Mouse (Mus musculus): ENCODE results near the gene Ebf4. TPM values are rescaled to one million over a fixed set of nuclear protein-coding genes. Genes with fewer than 3 reads are reported as not detected.
"Not testable (repeated sequence)": the region's sequence is repeated elsewhere in the genome, so short reads cannot be mapped to it uniquely, and the experiment has no call there.

The Ebf4 gene
- total and polyA plus RNA-seq, 2 experiments from 2014 or later, result 5.4 to 19.3 TPM

DNA sequence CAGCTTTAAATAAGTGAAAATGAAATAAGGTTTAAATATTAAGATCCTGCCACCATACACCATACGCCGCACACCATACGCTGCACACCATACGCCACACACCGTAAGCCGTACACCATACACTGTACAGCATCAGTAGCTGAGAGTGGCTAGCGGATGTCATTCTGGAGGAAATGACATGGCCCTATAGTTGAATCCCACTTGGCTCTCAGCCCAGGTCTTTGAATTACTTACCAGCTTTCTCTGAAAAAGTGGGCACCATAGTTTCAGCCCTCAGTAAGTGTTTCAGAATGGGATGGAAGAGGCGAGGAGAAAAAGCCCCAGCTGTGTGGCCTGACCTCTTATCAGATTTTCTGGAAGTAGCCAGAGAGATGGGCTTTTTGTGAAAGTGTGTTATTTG is 58.4 kb downstream of the Ebf4 start:
- WGBS, result 87% methylated on average over 8 of the region's 8 CpGs
- no peaks in the 10 kb centered on the region for H3K9me3 ChIP-seq (ENCODE audit: low read length)
- no peak overlapping the region for H3K4me2 ChIP-seq (ENCODE audit: low read depth, low read length)
- ATAC-seq, result no peak
- DNase-seq (ENCODE audit: low spot score), result no peak
- no peaks in the 10 kb centered on the region for H3K36me3 ChIP-seq (ENCODE audit: insufficient read depth, low read length)
- H3K27me3 ChIP-seq (ENCODE audit: insufficient read depth, low read length), result no peaks in the 10 kb centered on the region
- H3K4me3 ChIP-seq (ENCODE audit: low read length), result no peak overlapping the region
- TF ChIP-seq CTCF (IDR thresholded peaks at IDR 0.05; ENCODE audit: low read depth), result no peak
- no peak overlapping the region for H3K27ac ChIP-seq
- no peak overlapping the region for H3K9ac ChIP-seq (replicated peaks; ENCODE audit: low read length)
- no peaks in the 10 kb centered on the region for H3K4me1 ChIP-seq (ENCODE audit: insufficient read depth, low read length)

DNA sequence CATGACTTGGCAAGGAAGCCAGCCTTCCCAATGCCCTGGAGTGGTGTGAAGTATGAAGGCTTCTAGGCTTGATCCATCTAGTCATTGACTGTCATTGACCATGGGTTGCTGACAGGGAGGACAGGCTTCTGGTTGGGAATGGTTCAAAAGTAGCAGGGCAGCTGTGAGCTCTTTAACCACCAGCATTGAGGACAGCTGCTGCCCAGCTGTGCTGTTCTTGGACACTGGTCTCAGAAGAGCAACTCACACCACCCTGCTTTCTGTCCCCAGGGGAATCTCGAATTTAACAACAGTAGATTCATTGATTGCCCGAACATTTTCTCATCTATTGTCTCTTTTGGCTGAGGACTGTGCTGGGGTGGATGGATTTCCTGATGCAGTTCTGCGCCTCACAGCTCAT is 58.9 kb downstream of the Ebf4 start:
- ATAC-seq (no peak), DNase-seq (ENCODE audit: low spot score) (no peak)
- no peak overlapping the region for H3K4me3 ChIP-seq (ENCODE audit: low read length)
- no peak overlapping the region for H3K27ac ChIP-seq
- H3K9me3 ChIP-seq (ENCODE audit: low read length), result no peaks in the 10 kb centered on the region
- no peak overlapping the region for H3K9ac ChIP-seq (replicated peaks; ENCODE audit: low read length)
- TF ChIP-seq CTCF (IDR thresholded peaks at IDR 0.05; ENCODE audit: low read depth), result no peak
- no peaks in the 10 kb centered on the region for H3K4me1 ChIP-seq (ENCODE audit: insufficient read depth, low read length)
- no peaks in the 10 kb centered on the region for H3K36me3 ChIP-seq (ENCODE audit: insufficient read depth, low read length)
- H3K27me3 ChIP-seq (ENCODE audit: insufficient read depth, low read length), result no peaks in the 10 kb centered on the region; the same call in 1 of the 2 replicates
- 71% methylated on average over 3 of the region's 3 CpGs for WGBS
- H3K4me2 ChIP-seq (ENCODE audit: low read depth, low read length), result no peak overlapping the region

DNA sequence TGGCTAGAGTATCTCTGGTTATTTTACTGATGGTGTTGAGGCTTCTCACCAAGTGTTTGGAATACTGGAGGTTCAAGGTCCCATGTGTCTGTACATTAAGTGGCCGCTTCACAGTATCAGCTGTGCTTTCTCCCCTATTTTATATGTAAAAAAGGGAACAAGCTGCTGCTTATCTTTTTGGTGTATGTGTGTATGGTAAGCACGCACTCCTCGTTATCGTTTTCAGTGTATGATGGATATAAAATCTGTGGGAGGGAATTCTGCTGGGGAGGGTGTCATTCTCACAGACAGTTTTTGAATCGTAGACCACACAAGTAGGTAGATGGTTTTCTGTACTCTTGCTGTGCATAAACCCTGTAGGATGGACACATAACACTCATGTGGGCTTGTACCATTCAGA is 62.6 kb downstream of the Ebf4 start:
- no peak overlapping the region for H3K9ac ChIP-seq (replicated peaks; ENCODE audit: low read length)
- no peaks in the 10 kb centered on the region for H3K9me3 ChIP-seq (ENCODE audit: low read length)
- no peak overlapping the region for H3K4me3 ChIP-seq (ENCODE audit: low read length)
- H3K27me3 ChIP-seq (ENCODE audit: insufficient read depth, low read length), result peaks cover 30% of the 10 kb centered on the region
- no peaks in the 10 kb centered on the region for H3K4me1 ChIP-seq (ENCODE audit: insufficient read depth, low read length)
- DNase-seq (ENCODE audit: low spot score), result no peak
- H3K4me2 ChIP-seq (ENCODE audit: low read depth, low read length), result no peak overlapping the region
- no peak overlapping the region for H3K27ac ChIP-seq
- TF ChIP-seq CTCF (IDR thresholded peaks at IDR 0.05; ENCODE audit: low read depth), result no peak
- no peak for ATAC-seq
- H3K36me3 ChIP-seq (ENCODE audit: insufficient read depth, low read length), result no peaks in the 10 kb centered on the region
- 92% methylated on average over 5 of the region's 5 CpGs for WGBS

DNA sequence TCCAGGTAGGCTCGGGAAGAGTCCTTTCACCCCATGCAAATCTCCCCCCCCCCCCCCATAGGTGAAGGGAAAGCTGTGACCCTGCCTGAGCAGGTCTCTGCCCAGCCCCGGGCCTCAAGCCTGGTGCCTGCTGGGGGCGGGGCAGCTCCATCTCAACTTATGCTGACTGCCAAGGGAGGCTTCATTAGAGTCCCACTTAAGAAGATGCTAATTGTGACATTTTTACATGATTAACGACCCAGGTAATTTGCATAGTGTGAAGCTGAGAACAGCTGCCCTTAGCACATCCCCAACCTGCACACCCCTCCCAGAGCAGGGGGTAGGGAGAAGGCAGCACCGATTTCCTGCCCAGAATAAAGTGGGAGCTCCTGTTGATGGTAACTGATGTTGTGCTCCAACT is 63.9 kb downstream of the Ebf4 start:
- Histone ChIP-seq H3K27me3 (ENCODE audit: insufficient read depth, low read length) (peaks cover 38% of the 10 kb centered on the region), H3K36me3 (ENCODE audit: insufficient read depth, low read length) (no peaks in the 10 kb centered on the region), H3K9ac (replicated peaks; ENCODE audit: low read length) (no peak overlapping the region), H3K4me2 (ENCODE audit: low read depth, low read length) (no peak overlapping the region), H3K4me3 (ENCODE audit: low read length) (no peak overlapping the region), H3K9me3 (ENCODE audit: low read length) (no peaks in the 10 kb centered on the region), H3K27ac (no peak overlapping the region), H3K4me1 (ENCODE audit: insufficient read depth, low read length) (no peaks in the 10 kb centered on the region)
- WGBS, result 22% methylated on average over 5 of the region's 5 CpGs
- DNase-seq (ENCODE audit: low spot score) (no peak), ATAC-seq (no peak)
- no peak for TF ChIP-seq CTCF (IDR thresholded peaks at IDR 0.05; ENCODE audit: low read depth)

DNA sequence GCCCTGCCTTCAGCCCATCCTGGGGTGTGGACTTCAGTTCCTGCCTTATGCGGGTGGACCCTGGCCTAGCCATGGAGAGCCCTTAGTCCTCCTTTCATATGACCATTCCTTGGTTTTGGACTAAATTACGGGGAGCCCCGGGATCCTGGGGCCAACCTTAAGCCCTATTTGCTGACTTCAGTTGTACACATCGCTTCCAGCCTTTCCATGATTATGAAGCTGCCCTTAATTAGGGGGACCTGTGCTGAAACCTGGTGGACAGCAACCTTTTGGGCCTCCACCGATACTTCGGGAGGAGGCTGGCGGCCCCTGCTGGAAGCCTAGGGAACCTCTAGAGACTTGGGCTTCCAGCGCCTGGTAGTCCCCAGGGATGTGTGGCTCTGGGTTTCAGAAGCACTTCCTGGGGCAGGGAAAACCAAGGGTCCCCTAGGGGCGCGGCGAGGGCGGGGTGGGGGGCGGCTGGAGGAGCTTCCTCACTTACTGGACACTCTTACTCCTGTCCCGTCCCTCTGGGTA is 67.6 kb downstream of the Ebf4 start:
- ATAC-seq, result peak; percentile 38; the same call in 1 of the 2 replicates
- no peak overlapping the region for H3K9ac ChIP-seq (replicated peaks; ENCODE audit: low read length)
- H3K27ac ChIP-seq, result no peak overlapping the region
- no peak overlapping the region for H3K4me2 ChIP-seq (ENCODE audit: low read depth, low read length)
- no peaks in the 10 kb centered on the region for H3K4me1 ChIP-seq (ENCODE audit: insufficient read depth, low read length)
- no peaks in the 10 kb centered on the region for H3K9me3 ChIP-seq (ENCODE audit: low read length)
- peaks cover 38% of the 10 kb centered on the region for H3K27me3 ChIP-seq (ENCODE audit: insufficient read depth, low read length)
- TF ChIP-seq CTCF (IDR thresholded peaks at IDR 0.05; ENCODE audit: low read depth), result peak; percentile 71
- no peak overlapping the region for H3K4me3 ChIP-seq (ENCODE audit: low read length)
- H3K36me3 ChIP-seq (ENCODE audit: insufficient read depth, low read length), result no peaks in the 10 kb centered on the region
- 8% methylated on average over 14 of the region's 14 CpGs for WGBS
- peak; percentile 78 for DNase-seq (ENCODE audit: low spot score)

DNA sequence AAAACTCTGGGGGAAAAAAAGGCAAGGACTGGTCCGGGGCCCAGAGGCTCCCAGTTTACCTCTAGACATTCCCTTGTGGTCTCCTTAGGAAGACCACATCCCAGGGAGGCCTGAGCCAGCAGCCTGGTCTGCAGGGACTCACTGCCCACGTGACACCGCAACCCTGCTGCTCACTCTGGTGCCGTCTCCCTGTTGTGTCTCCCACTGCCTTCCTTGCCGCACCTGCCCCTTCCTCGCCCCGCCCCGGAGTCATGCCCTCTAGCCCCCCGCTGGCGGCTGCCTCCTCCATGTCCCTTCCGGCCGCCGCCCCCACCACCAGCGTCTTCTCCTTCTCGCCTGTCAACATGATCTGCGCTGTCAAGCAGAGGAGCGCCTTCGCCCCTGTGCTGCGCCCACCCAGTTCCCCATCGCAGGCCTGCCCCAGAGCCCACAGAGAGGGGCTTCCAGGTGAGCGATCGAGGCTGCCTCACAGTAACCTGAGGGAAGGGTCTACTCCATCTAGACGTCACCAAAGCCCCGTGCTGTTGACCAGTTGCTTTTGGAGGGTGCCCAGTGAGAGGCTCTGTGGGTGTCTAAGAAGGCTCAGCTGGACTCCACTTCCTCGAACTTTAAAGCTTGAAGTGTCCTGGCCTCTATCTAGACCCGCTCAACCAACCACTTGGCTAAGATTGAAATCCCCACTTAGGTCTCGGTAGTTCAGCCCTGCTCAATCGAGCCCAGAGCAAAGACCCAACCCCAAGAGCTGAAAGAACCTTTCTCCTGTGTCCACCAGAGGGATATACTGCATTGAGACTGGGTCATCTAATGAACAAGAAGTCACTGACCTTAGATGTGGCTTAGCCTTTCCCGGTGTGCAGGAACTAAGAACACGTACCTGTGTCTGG is 70.5 kb downstream of the Ebf4 start:
- peak; percentile 38 for DNase-seq (ENCODE audit: low spot score)
- Histone ChIP-seq H3K9me3 (ENCODE audit: low read length) (no peaks in the 10 kb centered on the region), H3K4me2 (ENCODE audit: low read depth, low read length) (peak overlapping the region; percentile 55), H3K4me1 (ENCODE audit: insufficient read depth, low read length) (no peaks in the 10 kb centered on the region), H3K27me3 (ENCODE audit: insufficient read depth, low read length) (peaks cover 27% of the 10 kb centered on the region), H3K9ac (replicated peaks; ENCODE audit: low read length) (0 out of 2 replicates have a peak overlapping the region, but pooled peaks have one; percentile 24), H3K36me3 (ENCODE audit: insufficient read depth, low read length) (no peaks in the 10 kb centered on the region), H3K4me3 (ENCODE audit: low read length) (peak overlapping the region; percentile 31), H3K27ac (no peak overlapping the region)
- ATAC-seq, result peak; percentile 44; the same call in 1 of the 2 replicates
- peak; percentile 39 for TF ChIP-seq CTCF (IDR thresholded peaks at IDR 0.05; ENCODE audit: low read depth)
- 9% methylated on average over 29 of the region's 30 CpGs for WGBS

DNA sequence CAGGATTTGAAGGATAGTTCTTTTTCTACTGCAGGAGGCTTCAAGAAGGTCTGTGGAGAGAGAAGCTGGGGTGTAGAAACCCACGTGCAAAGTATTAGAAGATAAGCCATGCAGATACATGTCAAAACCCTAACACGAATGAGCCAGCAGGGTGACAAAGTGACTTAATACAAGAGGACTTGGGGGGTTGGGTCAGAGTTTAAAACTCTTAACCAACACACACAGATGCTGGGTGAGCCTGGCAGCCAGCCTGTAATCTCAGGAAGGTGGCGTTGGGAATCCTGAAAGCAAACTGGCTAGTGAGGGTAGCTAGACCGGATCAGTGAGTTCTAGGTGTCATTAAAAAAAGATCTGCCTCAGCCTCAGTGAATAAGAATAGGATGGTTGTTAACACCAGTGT is 72.4 kb downstream of the Ebf4 start:
- Histone ChIP-seq H3K4me2 (ENCODE audit: low read depth, low read length) (no peak overlapping the region), H3K4me3 (ENCODE audit: low read length) (no peak overlapping the region), H3K9ac (replicated peaks; ENCODE audit: low read length) (no peak overlapping the region), H3K9me3 (ENCODE audit: low read length) (no peaks in the 10 kb centered on the region), H3K27ac (no peak overlapping the region), H3K4me1 (ENCODE audit: insufficient read depth, low read length) (no peaks in the 10 kb centered on the region), H3K36me3 (ENCODE audit: insufficient read depth, low read length) (no peaks in the 10 kb centered on the region), H3K27me3 (ENCODE audit: insufficient read depth, low read length) (peaks cover 10% of the 10 kb centered on the region)
- ATAC-seq (no peak), DNase-seq (ENCODE audit: low spot score) (no peak)
- WGBS, result 58% methylated on average over 4 of the region's 4 CpGs
- TF ChIP-seq CTCF (IDR thresholded peaks at IDR 0.05; ENCODE audit: low read depth), result no peak

DNA sequence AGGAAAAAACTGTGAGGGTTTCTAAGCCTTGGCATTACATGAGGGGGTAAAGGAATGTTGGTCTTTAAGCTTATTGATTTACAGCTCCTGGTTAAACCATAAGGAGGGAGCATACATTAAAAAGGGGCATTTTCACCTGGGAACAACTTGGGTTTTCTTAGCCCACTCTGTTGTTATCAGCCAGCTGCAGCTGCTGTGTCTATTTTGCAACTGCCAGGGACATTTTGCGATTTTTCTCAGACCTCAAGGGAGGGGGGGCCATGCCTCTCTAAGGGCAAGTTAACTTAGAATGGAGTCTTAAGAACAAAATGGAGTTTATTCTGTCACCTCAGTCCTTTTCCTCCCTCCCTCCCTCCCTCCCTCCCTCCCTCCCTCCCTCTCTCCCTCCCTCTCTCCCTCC is 78.1 kb downstream of the Ebf4 start:
- H3K9me3 ChIP-seq (ENCODE audit: low read length); ATAC-seq; DNase-seq (ENCODE audit: low spot score); H3K9ac ChIP-seq (replicated peaks; ENCODE audit: low read length); H3K4me1 ChIP-seq (ENCODE audit: insufficient read depth, low read length); H3K4me3 ChIP-seq (ENCODE audit: low read length); H3K4me2 ChIP-seq (ENCODE audit: low read depth, low read length); H3K27ac ChIP-seq; H3K36me3 ChIP-seq (ENCODE audit: insufficient read depth, low read length); H3K27me3 ChIP-seq (ENCODE audit: insufficient read depth, low read length): not testable (repeated sequence)
- 43% methylated on average over 1 of the region's 1 CpGs for WGBS

Measured in hindbrain, postnatal 0 days (tissue).